Mouse (Mus musculus): ENCODE data around the gene Neurl1a. TPM values are rescaled to one million over a fixed set of nuclear protein-coding genes. Genes with fewer than 3 reads are reported as not detected.

Neurl1a gene
- total RNA-seq, 1 experiment: 10.2 TPM

DNA sequence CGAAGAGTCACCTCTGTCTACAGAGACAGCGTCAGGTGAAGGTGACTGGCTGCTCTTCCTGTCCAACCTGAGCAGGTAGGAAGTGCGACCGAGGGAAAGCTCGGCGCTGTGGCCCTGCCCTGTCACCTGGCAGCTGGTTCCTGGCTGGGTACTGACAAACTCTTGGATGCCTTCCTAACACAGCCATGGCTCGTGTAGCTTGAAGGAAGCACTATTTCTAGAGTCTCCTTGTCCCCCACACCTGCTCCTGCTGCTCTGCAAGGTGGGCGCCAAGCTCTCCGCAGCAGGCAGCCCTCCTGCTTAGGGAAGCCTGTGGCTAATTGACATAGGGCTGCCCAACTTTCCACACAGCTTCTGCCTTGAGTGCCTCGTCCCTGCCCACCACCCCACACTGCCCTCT lies 126.8 kb downstream of the Neurl1a start:
- no peak overlapping the region for H3K4me3 ChIP-seq (ENCODE audit: insufficient read depth in 1 of 2, low read depth in 1 of 2, low read length in 2 of 2, poor library complexity in 1 of 2, severe bottlenecking in 1 of 2)
- TF ChIP-seq ZC3H11A (IDR thresholded peaks at IDR 0.05; ENCODE audit: borderline replicate concordance, low read depth, low read length) (no peak), HCFC1 (IDR thresholded peaks at IDR 0.05; ENCODE audit: borderline replicate concordance, insufficient read depth, low read length) (no peak), MAFK (IDR thresholded peaks at IDR 0.05; ENCODE audit: insufficient read depth, low read depth, low read length) (no peak), CHD2 (IDR thresholded peaks at IDR 0.05; ENCODE audit: low read depth, low read length) (no peak), ZNF384 (IDR thresholded peaks at IDR 0.05; ENCODE audit: low read depth, low read length) (no peak)
- H3K36me3 ChIP-seq (ENCODE audit: control insufficient read depth, insufficient read depth, low read length, poor library complexity, severe bottlenecking): peaks cover 2% of the 10 kb centered on the region; the same call in 1 of the 2 replicates
- H3K27ac ChIP-seq (ENCODE audit: insufficient read depth, low read depth, low read length, poor library complexity, severe bottlenecking): no peak overlapping the region
- in situ Hi-C loops (cut with MboI; ENCODE audit: low sequenced_read_pairs in 2 of 2, unreplicated experiment in 2 of 2): no loop called here
- H3K9ac ChIP-seq (ENCODE audit: insufficient read depth, low read depth, low read length, poor library complexity, severe bottlenecking): no peak overlapping the region
- no peak for DNase-seq (ENCODE audit: low read depth, low spot score)
- H3K9me3 ChIP-seq (ENCODE audit: control insufficient read depth, insufficient read depth, low read depth, low read length): no peaks in the 10 kb centered on the region
- H3K4me1 ChIP-seq (ENCODE audit: control insufficient read depth in 2 of 2, insufficient read depth in 2 of 2, low read length in 2 of 2, poor library complexity in 1 of 2): peaks cover 0 to 14% of the 10 kb centered on the region in 2 experiments; a peak in 2 of 4 replicates

- H3K36me3 ChIP-seq (ENCODE audit: control insufficient read depth, insufficient read depth, low read length, poor library complexity, severe bottlenecking): peaks cover 2% of the 10 kb centered on the region; the same call in 1 of the 2 replicates
- DNase-seq (ENCODE audit: low read depth, low spot score): no peak
- H3K9ac ChIP-seq (ENCODE audit: insufficient read depth, low read depth, low read length, poor library complexity, severe bottlenecking): no peak overlapping the region
- H3K4me3 ChIP-seq (ENCODE audit: insufficient read depth in 1 of 2, low read depth in 1 of 2, low read length in 2 of 2, poor library complexity in 1 of 2, severe bottlenecking in 1 of 2): no peak overlapping the region
- H3K4me1 ChIP-seq (ENCODE audit: control insufficient read depth in 2 of 2, insufficient read depth in 2 of 2, low read length in 2 of 2, poor library complexity in 1 of 2): peaks cover 0 to 13% of the 10 kb centered on the region in 2 experiments; a peak in 2 of 4 replicates
- in situ Hi-C loops (cut with MboI; ENCODE audit: low sequenced_read_pairs in 2 of 2, unreplicated experiment in 2 of 2): no loop called here
- TF ChIP-seq ZC3H11A (IDR thresholded peaks at IDR 0.05; ENCODE audit: borderline replicate concordance, low read depth, low read length) (no peak), MAFK (IDR thresholded peaks at IDR 0.05; ENCODE audit: insufficient read depth, low read depth, low read length) (no peak), HCFC1 (IDR thresholded peaks at IDR 0.05; ENCODE audit: borderline replicate concordance, insufficient read depth, low read length) (no peak), ZNF384 (IDR thresholded peaks at IDR 0.05; ENCODE audit: low read depth, low read length) (no peak), CHD2 (IDR thresholded peaks at IDR 0.05; ENCODE audit: low read depth, low read length) (no peak)
- H3K27ac ChIP-seq (ENCODE audit: insufficient read depth, low read depth, low read length, poor library complexity, severe bottlenecking): no peak overlapping the region
- H3K9me3 ChIP-seq (ENCODE audit: control insufficient read depth, insufficient read depth, low read depth, low read length): no peaks in the 10 kb centered on the region
Observed at GRCm38 (mm10) chr19:47306128-47306916, 127.7 kb downstream of the Neurl1a start.

DNA sequence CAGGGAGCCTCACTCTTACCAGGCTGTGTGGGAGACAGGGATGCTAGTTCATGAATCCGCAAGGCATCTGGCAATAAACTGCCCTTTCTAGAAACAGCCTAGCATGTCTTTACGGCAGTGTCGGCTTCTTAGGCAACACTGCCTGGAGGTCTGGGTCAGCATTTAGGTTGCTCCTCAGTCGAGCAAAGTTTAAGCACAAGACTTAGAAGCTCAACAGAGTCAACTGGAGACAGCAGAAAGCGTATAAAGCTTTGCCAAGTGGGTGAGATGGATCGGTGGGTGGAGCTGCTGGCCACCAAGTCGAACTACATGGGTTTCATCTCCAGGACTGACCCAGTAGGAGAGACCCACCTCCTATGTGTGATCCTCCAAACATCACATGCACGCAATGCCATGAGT lies 128.3 kb downstream of the Neurl1a start:
- peaks cover 2% of the 10 kb centered on the region; the same call in 1 of the 2 replicates for H3K36me3 ChIP-seq (ENCODE audit: control insufficient read depth, insufficient read depth, low read length, poor library complexity, severe bottlenecking)
- in situ Hi-C loops (cut with MboI; ENCODE audit: low sequenced_read_pairs in 2 of 2, unreplicated experiment in 2 of 2): no loop called here
- no peaks in the 10 kb centered on the region for H3K9me3 ChIP-seq (ENCODE audit: control insufficient read depth, insufficient read depth, low read depth, low read length)
- H3K4me1 ChIP-seq (ENCODE audit: control insufficient read depth in 2 of 2, insufficient read depth in 2 of 2, low read length in 2 of 2, poor library complexity in 1 of 2): peaks cover 0 to 7% of the 10 kb centered on the region in 2 experiments; a peak in 1 of 4 replicates
- H3K4me3 ChIP-seq (ENCODE audit: insufficient read depth in 1 of 2, low read depth in 1 of 2, low read length in 2 of 2, poor library complexity in 1 of 2, severe bottlenecking in 1 of 2): no peak overlapping the region
- no peak for DNase-seq (ENCODE audit: low read depth, low spot score)
- no peak overlapping the region for H3K27ac ChIP-seq (ENCODE audit: insufficient read depth, low read depth, low read length, poor library complexity, severe bottlenecking)
- no peak overlapping the region for H3K9ac ChIP-seq (ENCODE audit: insufficient read depth, low read depth, low read length, poor library complexity, severe bottlenecking)
- TF ChIP-seq ZNF384 (IDR thresholded peaks at IDR 0.05; ENCODE audit: low read depth, low read length) (no peak), ZC3H11A (IDR thresholded peaks at IDR 0.05; ENCODE audit: borderline replicate concordance, low read depth, low read length) (no peak), MAFK (IDR thresholded peaks at IDR 0.05; ENCODE audit: insufficient read depth, low read depth, low read length) (no peak), HCFC1 (IDR thresholded peaks at IDR 0.05; ENCODE audit: borderline replicate concordance, insufficient read depth, low read length) (no peak), CHD2 (IDR thresholded peaks at IDR 0.05; ENCODE audit: low read depth, low read length) (no peak)

Other genes starting within 250 kb of the Neurl1a start
- 9.8 and 18.4 TPM in 2 replicates for gene Ina, start 164.1 kb upstream of the Neurl1a start, total RNA-seq (2012; rRNA removed)
- 26.9 and 27.0 TPM in 2 replicates for gene Nt5c2, start 163.7 kb upstream of the Neurl1a start, total RNA-seq (2012; rRNA removed)
- 34.0 and 40.2 TPM in 2 replicates for gene Pcgf6, start 127.9 kb upstream of the Neurl1a start, total RNA-seq (2012; rRNA removed)
- 17.1 and 19.2 TPM in 2 replicates for gene Taf5, start 111.1 kb upstream of the Neurl1a start, total RNA-seq (2012; rRNA removed)
- 236 and 385 TPM in 2 replicates for gene Usmg5, start 88.2 kb upstream of the Neurl1a start, total RNA-seq (2012; rRNA removed)
- gene Pdcd11, start 88.1 kb upstream of the Neurl1a start, total RNA-seq (2012; rRNA removed): 117 and 129 TPM in 2 replicates
- 3.2 and 5.5 TPM in 2 replicates for gene Calhm2, start 40.5 kb upstream of the Neurl1a start, total RNA-seq (2012; rRNA removed)
- not detected in 2 replicates for gene Calhm1, start 34.6 kb upstream of the Neurl1a start, total RNA-seq (2012; rRNA removed)
- gene Calhm3, start 21.1 kb upstream of the Neurl1a start, total RNA-seq (2012; rRNA removed): 2.8 and 3.8 TPM in 2 replicates